Mouse (Mus musculus) kidney, embryonic 15.5 days (tissue): ENCODE measurements around the gene Vill. TPM values are rescaled to one million over a fixed set of nuclear protein-coding genes. Genes with fewer than 3 reads are reported as not detected.
A peak's percentile ranks its signal among the peaks of the same experiment; 100 is the strongest.

Experiments used
- ATAC-seq: fragments of 200-750 bp; cut with Nextera tagmentation; replicated peaks from 2 replicates; pipeline ENCODE4 v1.8.0; 2017; ENCODE audit warnings: moderate TSS enrichment; ENCODE audit not compliant: low FRiP score
- H3K27ac ChIP-seq: fragments of 300-500 bp; sonication (generic); 2 replicates; pipeline ENCODE4 v1.5.1; 2015; ENCODE audit warnings: mild to moderate bottlenecking, inconsistent platforms
- H3K27me3 ChIP-seq: fragments of 300-500 bp; sonication (generic); 2 replicates; pipeline ENCODE4 v1.6.1; 2015; ENCODE audit warnings: inconsistent platforms
- H3K36me3 ChIP-seq: fragments of 300-500 bp; sonication (generic); 2 replicates; pipeline ENCODE4 v1.6.1; 2015; ENCODE audit warnings: inconsistent platforms
- H3K4me1 ChIP-seq: fragments of 300-500 bp; sonication (generic); 2 replicates; pipeline ENCODE4 v1.6.1; 2015; ENCODE audit warnings: inconsistent platforms
- H3K4me2 ChIP-seq: fragments of 300-500 bp; sonication (generic); 2 replicates; pipeline ENCODE4 v1.6.1; 2015; ENCODE audit warnings: moderate library complexity, mild to moderate bottlenecking, inconsistent platforms
- H3K4me3 ChIP-seq: fragments of 300-500 bp; sonication (generic); replicated peaks from 2 replicates; pipeline ENCODE4 v1.5.1; 2015; ENCODE audit warnings: mild to moderate bottlenecking, inconsistent platforms
- H3K9ac ChIP-seq: fragments of 300-500 bp; sonication (generic); 2 replicates; pipeline ENCODE4 v1.6.1; 2015; ENCODE audit warnings: mild to moderate bottlenecking, inconsistent platforms
- H3K9me3 ChIP-seq: fragments of 300-500 bp; sonication (generic); replicated peaks from 2 replicates; pipeline ENCODE4 v1.6.1; 2016; ENCODE audit warnings: inconsistent platforms
- WGBS: fragments of 180-500 bp; shearing (Covaris S2); methylation state at CpG from one replicate; pipeline ENCODE4 v1.1.7; 2015; ENCODE audit warnings: mixed read lengths; 5-methylcytosine and 5-hydroxymethylcytosine counted together
- polyA plus RNA-seq: library from polyadenylated mRNA; unstranded; fragments of >200 nt; fragmentation: Nextera tagmentation; extraction: Ambion mirVana; gene quantifications from 2 replicates; pipeline ENCODE4 v1.2.1, GENCODE M21; 2015

Vill gene
- polyA plus RNA-seq, 1 experiment from 2014 or later, result 46.2 TPM

DNA sequence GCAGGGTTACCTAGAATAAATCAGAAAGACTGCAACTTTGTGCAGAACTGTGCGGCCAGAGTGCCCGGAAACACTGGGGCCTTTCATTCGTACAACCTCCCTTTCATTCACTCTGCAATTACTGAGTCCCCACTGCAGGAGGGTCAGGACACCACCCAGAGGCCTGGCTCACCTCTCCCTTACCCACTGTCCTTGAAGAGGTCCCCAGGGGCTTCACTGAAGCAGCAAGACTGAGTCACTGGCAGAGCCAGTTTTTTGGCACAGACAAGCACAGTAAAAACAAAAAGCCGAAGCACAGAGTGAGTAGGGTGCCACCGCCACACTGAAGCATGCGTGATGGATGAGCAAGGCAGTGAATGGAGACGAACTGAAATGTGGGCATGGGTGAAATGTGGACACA, 36.9 kb downstream of the Vill start:
- WGBS, result 58% methylated on average over 7 of the region's 7 CpGs
- Histone ChIP-seq H3K4me3 (no peak overlapping the region), H3K9me3 (no peaks in the 10 kb centered on the region), H3K4me2 (no peak overlapping the region), H3K27me3 (peaks cover 17% of the 10 kb centered on the region; the same call in 1 of the 2 replicates), H3K4me1 (peaks cover 62% of the 10 kb centered on the region), H3K27ac (no peak overlapping the region), H3K9ac (no peak overlapping the region), H3K36me3 (no peaks in the 10 kb centered on the region)
- ATAC-seq, result no peak

DNA sequence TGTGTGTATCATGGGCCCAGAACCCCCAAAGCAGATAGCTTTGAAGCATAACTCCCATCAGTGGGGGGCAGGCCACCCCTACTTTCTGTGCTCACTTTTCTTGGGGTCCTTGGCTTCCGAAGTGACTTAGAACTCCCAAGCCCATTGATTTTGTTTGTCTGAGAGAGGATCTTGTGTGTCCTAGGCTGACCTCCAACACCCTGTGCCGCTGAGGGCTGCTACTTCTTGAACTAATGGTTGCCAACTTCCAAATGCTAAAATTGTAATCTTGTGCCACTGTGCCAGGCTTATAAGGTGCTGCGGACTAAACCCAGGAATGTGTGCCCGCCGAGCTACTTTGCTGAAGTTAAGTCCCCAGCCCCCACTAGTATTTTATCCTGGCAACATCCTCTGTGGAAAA, 37.9 kb downstream of the Vill start:
- peaks cover 57% of the 10 kb centered on the region for H3K4me1 ChIP-seq
- no peak overlapping the region for H3K4me2 ChIP-seq
- no peak overlapping the region for H3K4me3 ChIP-seq
- no peak for ATAC-seq
- H3K36me3 ChIP-seq, result no peaks in the 10 kb centered on the region
- H3K9me3 ChIP-seq, result no peaks in the 10 kb centered on the region
- H3K9ac ChIP-seq, result no peak overlapping the region
- H3K27me3 ChIP-seq, result peaks cover 17% of the 10 kb centered on the region; the same call in 1 of the 2 replicates
- no peak overlapping the region for H3K27ac ChIP-seq
- WGBS, result 91% methylated on average over 5 of the region's 5 CpGs

DNA sequence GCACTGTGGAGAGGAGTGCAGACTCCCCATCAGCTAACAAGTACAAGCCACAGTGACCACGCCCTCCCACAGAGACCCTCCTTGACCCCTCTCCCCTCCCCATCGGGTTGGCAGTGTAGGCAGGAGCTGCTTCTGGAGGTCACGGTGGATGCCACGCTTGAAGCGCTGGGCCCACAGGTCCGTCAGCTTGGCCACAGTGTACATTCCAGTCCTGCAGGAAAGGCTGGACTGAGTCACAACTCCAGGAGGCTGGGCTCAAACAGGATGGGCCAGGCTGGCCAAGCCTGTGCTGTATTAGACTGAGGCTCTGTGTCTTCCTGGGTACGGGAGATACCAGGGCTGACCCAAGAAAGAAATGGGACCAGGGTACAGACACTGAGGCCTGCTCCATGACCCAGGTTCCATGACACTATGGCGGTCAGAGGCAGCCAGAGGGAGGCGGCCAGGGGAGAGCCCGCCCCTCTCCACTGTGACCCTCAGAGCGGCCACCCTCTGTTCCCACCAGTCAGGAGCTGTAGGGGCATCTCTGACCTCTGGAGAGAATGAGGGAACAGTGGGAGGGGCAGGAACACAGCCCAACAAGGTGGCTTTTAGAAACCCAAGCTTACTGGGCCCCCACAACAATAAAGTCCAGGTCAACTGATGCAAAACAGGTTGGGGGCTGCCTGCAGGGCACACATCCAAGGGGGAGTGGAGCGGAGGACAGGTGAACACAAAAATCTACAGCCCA, 39.2 kb downstream of the Vill start:
- H3K36me3 ChIP-seq, result no peaks in the 10 kb centered on the region
- 63% methylated on average over 12 of the region's 12 CpGs for WGBS
- H3K27me3 ChIP-seq, result peaks cover 17% of the 10 kb centered on the region; the same call in 1 of the 2 replicates
- peak overlapping the region; percentile 61 for H3K4me3 ChIP-seq
- H3K9me3 ChIP-seq, result no peaks in the 10 kb centered on the region
- peaks cover 59% of the 10 kb centered on the region for H3K4me1 ChIP-seq
- H3K27ac ChIP-seq, result no peak overlapping the region
- H3K9ac ChIP-seq, result no peak overlapping the region
- H3K4me2 ChIP-seq, result peak overlapping the region; percentile 93
- no peak for ATAC-seq

DNA sequence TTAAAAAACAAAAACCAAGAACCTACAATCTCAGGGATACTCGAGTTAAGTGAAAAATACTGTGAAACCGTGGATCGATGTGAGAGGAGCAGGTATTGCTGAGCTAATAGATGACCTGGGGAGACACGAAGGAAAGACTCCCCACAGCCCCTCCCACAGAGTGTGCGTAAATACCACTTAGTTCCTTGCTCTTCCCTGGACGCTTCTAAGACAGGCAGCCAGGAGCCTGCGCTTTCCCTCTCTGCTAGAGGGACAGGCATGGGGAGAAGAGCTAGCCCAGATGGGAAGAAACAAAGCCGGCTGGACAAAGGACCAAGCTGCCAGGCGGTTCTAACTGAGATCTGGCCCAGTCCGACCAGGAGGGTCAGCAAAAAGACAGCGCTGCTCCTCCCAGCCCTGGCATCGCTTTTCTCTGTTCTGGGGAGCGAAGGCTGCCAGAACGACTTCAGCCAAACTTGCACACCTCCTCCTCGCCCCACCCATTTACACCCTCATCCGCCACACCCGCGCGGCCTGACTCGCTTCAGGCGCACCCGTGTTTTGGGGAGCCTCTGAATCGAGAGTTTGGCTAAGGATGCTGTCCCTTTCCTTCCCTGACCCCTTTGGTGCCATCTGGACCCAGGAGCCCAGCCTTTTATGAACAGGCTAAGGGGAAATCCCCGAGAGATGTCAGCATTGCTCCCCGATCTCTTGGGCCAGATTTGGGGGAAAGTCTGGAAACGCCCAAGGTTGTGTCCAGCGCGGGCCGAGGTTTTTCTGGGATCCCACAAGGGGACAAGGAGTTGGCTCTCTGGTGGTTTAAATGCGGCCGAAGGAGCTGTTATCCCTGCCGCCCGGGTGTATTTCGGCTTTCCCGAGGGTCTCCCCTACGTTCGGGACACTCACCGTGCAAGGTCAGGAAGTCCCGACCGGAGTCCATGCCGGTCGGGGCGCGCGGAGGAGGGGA, 40.2 kb downstream of the Vill start:
- Histone ChIP-seq H3K9ac (peak overlapping the region; percentile 56), H3K36me3 (no peaks in the 10 kb centered on the region), H3K9me3 (no peaks in the 10 kb centered on the region), H3K4me3 (peak overlapping the region; percentile 61), H3K27ac (peak overlapping the region; percentile 29; the same call in 1 of the 2 replicates), H3K27me3 (peaks cover 17% of the 10 kb centered on the region; the same call in 1 of the 2 replicates), H3K4me1 (peaks cover 51% of the 10 kb centered on the region), H3K4me2 (peak overlapping the region; percentile 93)
- WGBS, result 3% methylated on average over 45 of the region's 45 CpGs
- no peak for ATAC-seq

DNA sequence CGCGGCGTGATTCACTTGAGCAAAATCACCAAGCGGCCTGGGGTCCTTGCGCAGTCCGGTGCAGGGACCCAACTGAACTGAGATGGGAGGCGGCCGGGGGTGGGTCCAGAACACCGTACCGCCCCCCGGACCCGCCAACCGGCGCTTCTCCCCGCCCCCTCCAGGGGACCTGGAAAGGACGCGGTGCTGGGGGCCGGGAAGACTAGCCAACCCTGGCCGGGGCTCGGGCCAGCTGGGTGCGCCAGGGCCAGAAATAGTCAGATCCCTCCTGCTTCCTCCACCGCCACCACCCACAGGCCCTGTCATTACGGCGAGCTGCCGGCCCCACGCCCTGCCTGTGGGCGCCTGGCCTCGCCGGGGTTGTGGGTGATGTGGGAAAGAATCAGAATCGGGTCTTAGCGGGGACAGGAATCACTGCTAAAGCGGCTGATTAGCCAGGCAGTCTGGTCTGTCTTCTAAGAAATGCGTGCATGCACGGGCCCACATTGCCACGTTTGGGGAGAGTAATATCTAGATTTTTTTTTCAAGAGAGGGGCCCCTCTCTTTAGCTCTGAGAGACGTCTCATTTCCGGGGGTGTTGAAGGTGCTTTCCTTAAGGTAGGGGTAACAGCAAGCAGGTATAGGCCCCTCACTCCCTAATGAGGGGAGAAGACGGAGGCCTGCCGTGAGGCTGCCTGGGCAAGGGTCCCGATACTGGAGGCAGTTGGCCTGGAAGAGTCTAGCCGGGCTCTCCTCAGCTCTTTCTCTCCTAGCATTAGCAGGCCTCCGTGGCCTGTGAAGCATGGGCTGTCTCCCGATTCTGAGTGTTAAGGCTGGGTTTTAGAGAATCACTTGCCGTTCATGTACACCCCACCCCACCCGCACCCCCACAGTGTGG, 41.1 kb downstream of the Vill start, which contains the start of gene Plcd1:
Plcd1 (minus strand) TSS at position 84 of the 877 bp plus-strand sequence.
- peaks cover 44% of the 10 kb centered on the region for H3K4me1 ChIP-seq
- H3K4me3 ChIP-seq, result peak within 1 kb of the TSS; percentile 61
- no peaks in the 10 kb centered on the region for H3K9me3 ChIP-seq
- H3K27ac ChIP-seq, result peak within 1 kb of the TSS; percentile 52
- peak within 1 kb of the TSS; percentile 56 for H3K9ac ChIP-seq
- H3K4me2 ChIP-seq, result peak within 1 kb of the TSS; percentile 93
- peak; percentile 89 for ATAC-seq
- 9% methylated on average over 45 of the region's 45 CpGs for WGBS
- no peaks in the 10 kb centered on the region for H3K36me3 ChIP-seq
- H3K27me3 ChIP-seq, result peaks cover 17% of the 10 kb centered on the region; the same call in 1 of the 2 replicates

DNA sequence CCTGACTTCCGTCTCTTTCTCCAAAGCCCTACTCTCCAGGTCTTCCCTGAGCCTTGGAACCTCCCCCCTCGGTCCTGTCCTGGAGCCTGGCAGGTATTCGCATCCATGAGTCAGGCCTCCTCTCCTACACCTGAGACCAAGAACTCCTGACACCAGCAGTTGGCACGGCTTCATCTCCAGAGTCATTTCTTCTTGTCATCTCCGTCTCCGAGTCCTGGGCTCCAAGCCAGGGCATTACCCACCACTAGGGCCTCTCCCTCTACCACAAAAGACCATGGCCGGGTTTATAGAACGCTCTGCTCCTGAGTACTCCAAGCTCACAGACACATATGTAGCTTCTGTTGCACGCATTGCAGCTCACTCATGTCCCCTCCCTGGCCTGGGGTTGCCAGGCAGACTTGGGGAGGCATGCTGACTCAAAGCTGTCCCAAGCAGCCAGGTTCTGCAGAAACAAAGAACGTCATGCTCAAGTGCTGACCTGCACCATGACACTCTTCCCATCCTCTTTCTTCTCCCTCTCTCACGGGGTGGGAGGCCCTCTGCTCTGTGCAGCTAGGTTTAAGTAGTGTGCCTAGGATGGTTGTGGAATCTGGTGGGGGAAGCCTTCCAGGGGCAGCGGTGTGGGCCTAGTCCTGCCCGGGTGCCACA, 42.0 kb downstream of the Vill start:
- WGBS, result 83% methylated on average over 13 of the region's 13 CpGs
- Histone ChIP-seq H3K36me3 (no peaks in the 10 kb centered on the region), H3K9me3 (no peaks in the 10 kb centered on the region), H3K27ac (no peak overlapping the region), H3K27me3 (peaks cover 17% of the 10 kb centered on the region; the same call in 1 of the 2 replicates), H3K4me2 (no peak overlapping the region), H3K9ac (no peak overlapping the region), H3K4me3 (no peak overlapping the region), H3K4me1 (peaks cover 38% of the 10 kb centered on the region)
- no peak for ATAC-seq

DNA sequence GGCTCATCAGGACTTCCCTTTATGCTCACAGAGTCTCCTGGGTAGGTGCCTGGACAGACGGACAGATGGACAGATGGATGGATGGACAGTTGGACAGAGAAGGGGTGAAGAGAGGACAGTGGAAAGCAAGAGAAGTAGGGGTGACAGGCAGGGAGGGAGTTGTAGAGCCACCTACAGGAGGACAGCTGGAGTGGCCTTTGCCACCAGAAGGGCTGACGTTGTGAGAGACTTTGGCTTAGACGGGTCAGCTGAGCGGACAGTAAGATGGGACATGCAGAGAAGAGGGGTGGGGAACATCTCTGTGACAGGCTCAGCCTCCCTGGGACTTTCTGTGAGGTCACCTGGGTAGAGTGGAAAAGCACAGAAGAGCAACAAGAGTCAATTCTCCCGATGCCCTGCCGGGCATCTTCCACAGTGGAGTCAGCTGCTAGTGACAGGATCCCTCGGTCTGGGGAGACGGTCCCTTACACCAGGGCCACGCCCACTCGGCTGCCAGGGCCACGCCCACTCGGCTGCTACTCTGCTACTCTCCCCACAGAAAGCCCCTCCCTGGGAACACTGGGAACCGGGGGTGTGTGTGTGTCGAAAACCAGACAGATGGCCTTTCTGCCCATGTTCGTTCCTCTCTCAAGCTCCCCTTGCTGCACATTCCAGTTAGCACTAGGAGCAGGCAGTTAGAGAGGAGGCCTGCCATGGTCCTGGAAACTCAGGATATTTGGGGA, 47.8 kb downstream of the Vill start:
- Histone ChIP-seq H3K27me3 (peaks cover 6% of the 10 kb centered on the region; the same call in 1 of the 2 replicates), H3K4me3 (no peak overlapping the region), H3K9ac (no peak overlapping the region), H3K27ac (no peak overlapping the region), H3K9me3 (no peaks in the 10 kb centered on the region), H3K4me1 (peaks cover 30% of the 10 kb centered on the region), H3K4me2 (no peak overlapping the region), H3K36me3 (no peaks in the 10 kb centered on the region)
- peak; percentile 13; the same call in 1 of the 2 replicates for ATAC-seq
- WGBS, result 17% methylated on average over 15 of the region's 15 CpGs

DNA sequence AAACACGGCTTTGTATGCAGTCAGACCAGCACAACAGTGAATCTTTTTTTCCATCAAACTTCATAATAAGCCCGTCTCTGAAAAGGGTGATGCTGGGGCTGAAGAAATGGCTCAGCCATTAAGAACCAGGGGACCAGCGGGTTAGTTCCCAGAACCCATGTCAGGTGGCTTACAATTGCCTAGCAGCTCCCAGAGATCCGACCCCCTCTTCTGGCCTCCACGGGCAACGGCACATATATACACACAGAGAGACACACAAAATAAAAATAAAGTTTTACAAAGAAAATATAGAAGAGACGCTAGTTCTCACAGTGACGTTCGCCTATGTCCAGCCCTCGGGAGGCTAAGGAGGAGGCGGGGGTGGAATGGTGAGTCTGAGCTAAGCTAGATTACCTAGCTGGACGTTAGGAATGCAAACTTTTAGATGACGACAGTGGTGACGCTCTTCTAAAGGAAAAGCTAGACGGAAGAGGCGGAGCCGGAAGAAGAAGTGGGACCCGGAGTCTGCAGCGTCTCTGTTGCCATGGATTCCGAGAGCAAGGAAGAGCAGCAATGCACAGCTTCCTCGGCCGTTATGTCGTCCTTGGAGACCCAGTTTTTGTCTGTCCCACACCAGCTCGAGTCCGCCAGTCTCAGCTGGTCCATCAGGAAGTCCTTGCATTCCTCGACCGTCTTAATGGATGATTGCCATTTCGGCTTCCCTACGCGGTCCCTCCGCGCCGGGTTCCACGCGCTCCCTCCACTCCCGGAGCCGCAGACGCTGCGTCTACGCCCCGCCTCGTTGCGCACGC, 49.6 kb downstream of the Vill start, which contains the start of gene Dlec1:
Dlec1 (plus strand) TSS at position 487 of the 791 bp plus-strand sequence.
- H3K4me2 ChIP-seq, result peak within 1 kb of the TSS; percentile 93
- peak within 1 kb of the TSS; percentile 39 for H3K9ac ChIP-seq
- peak; percentile 79 for ATAC-seq
- WGBS, result 3% methylated on average over 44 of the region's 44 CpGs
- H3K27me3 ChIP-seq, result peaks cover 6% of the 10 kb centered on the region; the same call in 1 of the 2 replicates
- H3K4me1 ChIP-seq, result peaks cover 22% of the 10 kb centered on the region
- peak within 1 kb of the TSS; percentile 20; the same call in 1 of the 2 replicates for H3K27ac ChIP-seq
- no peaks in the 10 kb centered on the region for H3K9me3 ChIP-seq
- no peaks in the 10 kb centered on the region for H3K36me3 ChIP-seq
- peak within 1 kb of the TSS; percentile 66 for H3K4me3 ChIP-seq

DNA sequence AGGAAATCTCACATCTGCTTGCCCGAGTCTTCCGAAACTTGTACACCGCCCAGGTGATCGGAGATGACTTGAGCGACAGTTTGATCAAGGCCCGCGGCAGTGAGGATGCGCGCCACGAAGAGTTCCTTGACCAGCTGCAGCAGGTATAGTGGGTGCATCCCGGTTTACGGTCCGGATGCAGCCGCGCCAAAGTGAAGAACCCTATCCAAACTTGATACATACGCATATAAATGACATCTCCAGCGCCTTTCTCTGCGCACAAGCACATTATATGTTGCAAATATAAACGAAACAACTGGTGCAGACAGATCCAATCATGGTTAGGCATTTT, 50.2 kb downstream of the Vill start:
- Histone ChIP-seq H3K4me3 (peak overlapping the region; percentile 66), H3K4me1 (peaks cover 22% of the 10 kb centered on the region), H3K36me3 (no peaks in the 10 kb centered on the region), H3K9ac (peak overlapping the region; percentile 39), H3K27ac (no peak overlapping the region), H3K27me3 (peaks cover 6% of the 10 kb centered on the region; the same call in 1 of the 2 replicates), H3K9me3 (no peaks in the 10 kb centered on the region), H3K4me2 (peak overlapping the region; percentile 93)
- peak; percentile 10; the same call in 1 of the 2 replicates for ATAC-seq
- 3% methylated on average over 19 of the region's 19 CpGs for WGBS

DNA sequence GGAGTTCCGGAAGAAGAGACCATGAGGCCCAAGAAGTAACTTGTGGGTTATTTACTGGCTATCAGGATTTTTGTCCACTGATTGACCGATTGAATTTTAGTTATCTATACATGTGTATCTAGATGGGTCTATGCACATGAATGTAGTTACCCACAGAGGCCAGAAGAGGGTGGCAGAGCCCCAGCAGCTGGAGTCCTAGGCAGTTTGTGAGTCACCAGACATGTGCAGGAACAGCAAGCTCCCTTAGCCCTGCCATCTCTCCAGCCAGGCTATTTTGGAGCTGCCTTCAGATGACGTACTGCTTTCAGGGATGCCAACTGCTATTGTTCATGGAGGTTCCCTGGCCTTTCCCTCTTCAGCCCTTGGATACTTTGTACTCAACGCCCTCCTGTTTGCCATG, 55.0 kb downstream of the Vill start:
- H3K4me1 ChIP-seq, result peaks cover 21% of the 10 kb centered on the region
- H3K27me3 ChIP-seq, result peaks cover 6% of the 10 kb centered on the region; the same call in 1 of the 2 replicates
- no peaks in the 10 kb centered on the region for H3K9me3 ChIP-seq
- no peak overlapping the region for H3K27ac ChIP-seq
- H3K4me2 ChIP-seq, result no peak overlapping the region
- WGBS, result 86% methylated on average over 4 of the region's 4 CpGs
- no peak overlapping the region for H3K9ac ChIP-seq
- no peaks in the 10 kb centered on the region for H3K36me3 ChIP-seq
- no peak overlapping the region for H3K4me3 ChIP-seq
- ATAC-seq, result no peak
